Mouse (Mus musculus): ENCODE measurements around the gene Dnajb1.
"Not testable (repeated sequence)": the region's sequence is repeated elsewhere in the genome, so short reads cannot be mapped to it uniquely, and the experiment has no call there.

Dnajb1 gene

DNA sequence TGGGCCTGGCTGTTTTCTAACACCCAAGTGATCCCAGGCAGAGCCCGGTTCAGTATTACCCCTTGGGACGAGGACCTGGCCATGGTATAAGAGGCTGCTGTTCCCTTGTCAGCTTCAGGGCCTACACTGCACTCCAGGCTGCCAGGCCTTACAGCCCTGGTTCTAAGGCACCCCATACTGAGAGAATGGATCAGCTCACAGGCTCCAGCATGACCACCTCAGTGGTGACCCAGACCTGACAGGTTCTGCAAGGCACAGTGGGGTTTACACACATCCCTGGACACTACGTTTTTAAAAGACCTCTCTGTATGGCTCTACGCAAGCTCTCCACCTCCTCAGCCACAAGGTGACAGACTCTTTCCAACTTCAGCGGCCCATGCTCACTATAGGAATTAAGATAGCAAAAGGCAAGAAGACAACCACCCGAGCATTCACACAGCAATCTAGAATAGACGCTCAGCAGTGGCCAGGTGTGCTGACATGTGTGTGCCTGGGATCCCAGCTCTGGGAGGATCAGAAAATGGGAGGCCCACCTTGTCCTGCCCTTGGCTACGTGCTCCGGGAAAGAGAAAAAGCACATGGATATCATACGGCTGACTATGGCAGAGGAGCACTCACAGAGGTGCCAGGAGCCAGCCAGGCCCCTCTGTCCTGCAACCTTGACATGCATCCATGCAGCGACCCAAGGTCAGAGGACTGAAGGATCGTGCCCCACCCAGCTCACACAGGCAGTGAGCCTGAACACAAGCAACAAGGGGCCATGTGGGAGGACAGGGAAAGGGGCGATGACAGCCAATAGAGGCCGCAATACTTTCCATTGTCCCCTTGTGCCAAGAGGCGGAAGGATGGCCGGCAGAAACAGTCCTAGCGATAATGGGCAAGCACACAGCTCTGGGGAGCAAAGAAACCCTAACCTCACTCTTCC lies 29.6 kb upstream of the Dnajb1 start:
- DNase-seq (ENCODE audit: inconsistent ontology term), result no peak

DNA sequence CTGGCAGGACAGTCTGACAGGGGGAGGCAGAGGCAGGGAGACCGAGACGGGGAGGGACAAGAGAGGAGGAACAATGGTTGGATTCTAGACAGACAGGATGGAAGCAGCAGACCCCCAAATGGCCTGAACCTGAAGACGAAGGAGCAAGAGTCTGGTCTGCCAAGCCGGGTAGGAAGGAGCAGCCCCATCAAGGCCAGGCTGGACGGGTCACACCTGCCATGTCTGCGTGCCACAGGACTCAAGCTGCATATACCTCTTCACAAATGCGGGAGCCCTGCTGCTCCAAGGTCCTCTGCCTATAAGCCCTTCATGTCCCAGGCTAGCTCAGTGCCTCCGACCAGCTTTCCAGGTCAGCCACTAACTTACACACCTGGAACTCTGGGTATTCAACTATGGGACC lies 28.3 kb upstream of the Dnajb1 start:
- no peak for DNase-seq (ENCODE audit: inconsistent ontology term)

DNA sequence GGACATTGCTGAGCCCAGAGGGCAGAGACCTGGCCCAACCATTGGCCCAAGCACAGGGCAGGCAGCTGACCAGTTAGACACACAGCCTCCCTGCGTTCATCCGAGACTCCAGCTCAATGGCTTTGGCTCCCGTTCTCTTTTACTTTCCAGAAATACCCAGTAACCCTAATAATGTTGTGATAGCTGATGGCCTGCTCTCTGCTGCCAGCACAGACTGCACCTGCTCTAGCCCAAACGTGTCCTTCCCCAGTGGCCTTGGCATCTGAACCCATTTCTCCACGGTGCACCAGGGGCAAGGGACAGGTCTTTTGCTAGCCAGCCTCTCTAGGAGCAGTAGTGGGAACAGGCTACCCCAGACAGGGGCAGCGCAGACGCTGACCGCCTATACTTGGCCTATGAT lies 27.2 kb upstream of the Dnajb1 start:
- no peak for DNase-seq (ENCODE audit: inconsistent ontology term)

DNA sequence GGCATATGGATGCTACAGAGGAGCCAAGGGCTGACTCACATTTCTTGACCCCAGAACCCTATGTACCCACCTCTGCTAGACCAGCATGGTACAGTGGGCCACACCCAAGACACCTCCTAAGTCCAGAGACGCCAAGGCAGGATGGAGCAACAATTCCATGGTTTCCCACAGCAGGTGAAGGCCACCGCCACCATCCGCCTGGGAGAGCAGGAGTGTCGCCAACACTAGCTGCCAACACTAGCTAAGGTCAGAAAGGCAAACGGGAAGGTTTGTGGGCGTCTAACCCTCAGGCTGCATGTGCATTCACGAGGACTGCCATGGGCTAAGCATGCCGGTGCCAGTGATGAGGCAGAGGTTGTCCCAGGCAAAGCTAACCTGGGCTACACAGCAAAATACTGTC lies 25.8 kb upstream of the Dnajb1 start:
- DNase-seq (ENCODE audit: inconsistent ontology term), result no peak

DNA sequence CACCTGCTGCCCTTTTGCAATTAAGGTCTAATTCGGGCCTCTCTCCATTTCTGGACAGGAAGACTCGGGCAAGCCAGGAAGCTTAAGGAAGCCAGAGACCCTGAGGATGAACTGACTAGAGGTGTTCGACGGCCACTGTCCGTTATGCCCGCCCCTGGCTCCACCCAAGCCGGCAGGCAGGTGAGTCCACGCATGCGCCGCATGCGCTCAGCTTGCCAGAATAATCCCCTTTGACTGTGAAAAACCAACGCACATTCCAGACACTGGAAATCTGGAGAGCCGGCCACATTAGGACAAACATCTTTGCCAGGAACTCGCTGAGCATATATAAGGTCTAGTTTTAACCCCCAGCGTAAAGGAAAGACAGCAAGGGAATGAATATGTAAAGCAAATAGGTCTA lies 24.8 kb upstream of the Dnajb1 start:
- DNase-seq (ENCODE audit: inconsistent ontology term), result no peak

DNA sequence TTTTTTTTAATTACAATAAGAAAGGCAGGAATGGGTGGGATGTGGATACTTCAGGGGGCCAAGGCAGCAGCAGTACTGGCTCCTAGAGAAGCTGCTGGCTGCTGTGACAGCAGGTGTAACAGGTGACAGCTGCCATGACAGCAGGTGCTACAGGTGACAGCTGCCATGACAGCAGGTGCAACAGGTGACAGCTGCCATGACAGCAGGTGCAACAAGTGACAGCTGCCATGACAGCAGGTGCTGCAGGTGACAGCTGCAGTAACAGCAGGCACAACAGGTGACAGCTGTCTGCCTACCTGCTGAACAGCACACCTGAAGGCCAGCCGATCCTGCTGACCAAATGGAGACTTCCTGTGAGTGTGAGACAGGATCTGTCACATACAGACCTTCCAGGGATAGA lies 23.2 kb upstream of the Dnajb1 start:
- no peak for DNase-seq (ENCODE audit: inconsistent ontology term)

DNA sequence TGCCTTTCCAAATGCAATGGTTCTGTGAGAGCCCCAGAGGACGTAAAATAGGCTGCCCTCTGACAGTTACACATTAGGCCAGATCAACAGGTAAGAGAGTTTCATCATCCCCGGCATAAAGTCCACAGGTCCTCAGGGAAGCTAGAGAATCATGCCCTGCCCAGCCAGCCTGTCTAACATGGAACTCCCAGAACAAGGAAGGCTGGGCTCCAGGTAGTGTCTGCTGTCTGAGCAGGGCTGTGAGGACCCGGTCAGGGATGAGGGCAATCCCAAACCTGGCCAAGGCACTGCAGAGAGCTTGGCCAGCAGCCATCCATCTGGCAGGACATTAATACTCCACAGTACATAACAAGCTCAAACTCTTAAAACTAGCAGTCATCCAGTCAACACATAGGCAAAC lies 22.7 kb upstream of the Dnajb1 start:
- no peak for DNase-seq (ENCODE audit: inconsistent ontology term)

DNA sequence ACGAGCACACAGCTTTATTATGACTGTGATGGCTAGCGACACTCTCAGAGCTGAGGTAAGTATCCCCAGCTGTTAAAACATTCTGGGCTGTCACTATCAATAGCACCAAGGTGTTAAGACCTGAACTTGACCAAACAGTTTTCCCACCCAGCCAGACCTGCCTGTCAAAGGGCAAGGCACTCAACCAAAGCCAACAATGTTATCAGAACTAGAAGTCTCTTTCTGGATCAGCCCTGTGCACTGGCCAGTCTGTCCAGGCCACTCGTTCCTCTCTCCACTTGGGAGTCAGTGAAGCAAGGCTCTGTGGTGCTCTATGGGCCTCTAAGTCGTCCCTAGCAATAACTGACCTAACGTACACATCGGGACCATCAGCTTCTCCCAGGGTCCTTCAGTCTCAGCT lies 20.3 kb upstream of the Dnajb1 start:
- DNase-seq (ENCODE audit: inconsistent ontology term), result no peak

DNA sequence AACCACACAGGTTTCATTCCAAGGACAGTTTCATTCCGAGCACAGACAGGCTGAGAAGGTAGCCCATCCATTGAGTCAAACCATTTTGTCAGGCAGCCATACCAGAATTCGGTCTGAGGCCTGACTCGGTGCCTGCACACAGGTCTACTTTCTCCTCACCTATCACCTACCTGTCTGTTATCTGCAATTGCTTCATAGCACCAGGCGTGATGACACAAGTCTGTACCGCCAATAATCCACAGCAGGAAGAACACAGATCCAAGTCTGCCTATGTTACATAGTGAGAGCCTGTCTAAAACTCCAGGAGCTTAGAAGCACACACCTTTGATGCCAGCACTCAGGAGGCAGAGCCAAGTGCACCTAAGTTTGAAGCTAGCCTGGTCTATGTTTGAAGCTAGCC lies 19.1 kb upstream of the Dnajb1 start:
- DNase-seq (ENCODE audit: inconsistent ontology term), result no peak

DNA sequence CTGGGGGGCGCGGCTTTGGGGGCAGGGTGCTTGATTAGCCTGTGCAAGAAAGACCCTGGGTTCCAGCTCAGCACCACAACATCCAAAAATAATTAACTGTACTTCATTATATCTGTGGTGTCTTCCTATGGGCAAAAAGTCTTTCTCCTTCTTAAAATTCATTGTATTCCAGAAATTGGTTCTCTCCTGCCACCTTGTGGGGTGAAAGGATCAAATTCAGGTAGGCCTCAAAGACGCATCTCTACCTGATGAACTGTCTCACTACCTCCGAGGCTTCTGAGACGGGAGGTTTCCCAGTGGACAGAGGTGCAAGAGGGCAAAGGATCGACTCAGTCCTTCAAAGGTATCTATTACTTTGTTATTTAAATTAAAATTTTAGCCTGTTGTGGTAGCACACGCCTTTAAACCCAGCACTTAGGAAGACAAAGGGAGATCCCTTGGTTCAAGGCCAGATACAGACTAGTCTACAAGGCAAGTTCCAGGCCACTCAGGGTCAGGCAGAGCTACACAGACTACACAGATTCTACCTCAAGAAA lies 17.4 kb upstream of the Dnajb1 start:
- no peak for DNase-seq (ENCODE audit: inconsistent ontology term)

DNA sequence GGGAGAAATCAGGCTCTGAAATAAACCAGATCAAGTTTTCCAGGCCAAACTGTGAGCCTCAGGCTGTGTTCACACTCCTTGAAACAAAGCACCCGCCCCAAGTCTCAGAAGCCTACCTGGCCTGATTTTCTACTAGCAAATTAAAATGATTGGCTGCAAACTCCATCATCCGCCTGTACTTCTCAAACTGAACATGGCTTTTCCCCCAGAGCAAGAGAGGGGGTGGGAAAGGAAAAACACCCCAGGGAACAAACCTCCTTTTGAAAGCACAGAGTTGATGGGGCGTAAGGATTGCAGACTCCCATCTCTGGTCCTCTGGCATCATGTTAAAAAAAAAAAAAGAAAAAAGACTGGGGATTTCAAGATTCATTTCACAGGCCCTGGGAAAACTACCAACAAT lies 15.3 kb upstream of the Dnajb1 start:
- no peak for DNase-seq (ENCODE audit: inconsistent ontology term)

DNA sequence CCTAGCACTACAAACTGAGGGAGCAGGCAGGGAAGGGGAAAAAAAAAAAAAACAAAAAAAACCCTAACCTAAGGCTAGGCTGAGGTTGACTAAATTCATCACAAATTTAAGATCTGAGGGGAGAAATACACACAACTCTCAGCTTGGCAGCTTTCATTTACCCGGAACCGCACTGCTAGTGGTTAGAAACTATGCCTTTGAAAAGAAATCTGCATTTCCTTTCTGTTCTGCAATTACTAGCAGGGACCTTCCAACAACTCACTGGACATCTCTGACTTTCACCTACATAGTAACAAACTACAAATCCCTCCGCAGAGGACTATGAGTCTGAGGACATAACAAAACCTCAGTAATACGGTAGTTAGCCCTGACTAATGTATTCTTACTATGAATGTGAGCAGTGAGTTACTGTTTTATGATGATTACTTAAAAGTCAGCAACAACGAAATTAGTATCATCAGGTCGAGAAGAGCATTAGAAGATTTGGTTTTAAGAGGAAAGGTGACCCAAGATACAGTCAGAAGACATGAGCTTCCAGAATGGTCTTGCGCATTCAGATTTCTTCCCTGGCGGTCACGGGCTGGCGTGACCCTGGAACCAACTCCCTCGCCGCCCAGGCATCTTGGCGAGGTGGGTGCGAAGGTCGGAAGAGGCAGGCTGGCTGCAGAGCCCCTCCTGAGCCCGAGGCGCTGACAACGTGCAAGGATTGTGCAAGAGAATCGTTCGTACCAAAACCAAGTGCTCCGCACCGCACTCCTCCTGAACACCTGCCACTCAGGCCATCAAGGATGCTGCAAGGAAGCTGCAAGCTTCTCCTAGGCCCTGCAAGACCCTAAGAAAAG lies 14.4 kb upstream of the Dnajb1 start:
- DNase-seq (ENCODE audit: inconsistent ontology term), result peak; percentile 63

DNA sequence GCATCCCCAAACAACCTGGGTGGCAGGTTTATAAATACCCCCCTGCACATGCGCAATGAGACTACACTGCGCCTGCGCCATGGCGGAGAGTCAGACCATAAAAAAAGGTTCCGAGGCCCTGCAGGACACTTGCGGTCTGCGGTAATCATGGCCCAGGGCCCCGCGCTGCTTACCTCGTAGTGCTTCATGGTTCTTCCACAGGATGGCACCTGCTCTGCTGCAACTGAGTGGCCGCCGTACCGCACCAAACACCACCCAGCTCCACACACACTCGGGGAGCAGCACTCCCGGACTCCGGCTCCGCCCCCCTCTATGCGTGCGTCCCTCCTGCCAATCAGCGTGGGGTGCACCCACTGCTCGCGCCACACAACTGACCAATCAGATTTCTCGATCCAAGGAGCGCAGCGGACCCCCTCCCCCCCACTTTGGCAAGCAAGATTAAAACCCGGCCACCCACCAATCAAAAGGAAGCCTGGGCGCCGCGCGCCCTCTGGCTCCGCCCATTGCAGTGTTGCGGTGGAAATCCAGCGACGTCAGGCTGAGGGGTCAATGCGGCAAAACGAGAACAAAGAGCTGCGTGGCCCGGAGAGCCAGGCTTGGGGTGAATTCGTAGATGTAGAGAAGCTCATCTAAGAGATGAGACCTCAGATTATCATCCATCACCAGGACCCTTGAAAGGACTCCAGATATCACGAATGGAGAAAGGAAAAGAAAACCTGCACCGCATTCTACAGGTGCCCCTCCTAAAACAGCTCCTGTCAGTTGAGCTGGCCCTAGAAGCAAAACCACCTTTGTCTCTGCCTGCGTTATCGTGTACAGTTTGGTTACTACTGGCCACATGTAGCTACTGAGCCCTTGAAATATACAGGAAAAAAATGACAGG lies 13.6 kb upstream of the Dnajb1 start:
- peak; percentile 100 for DNase-seq (ENCODE audit: inconsistent ontology term)

DNA sequence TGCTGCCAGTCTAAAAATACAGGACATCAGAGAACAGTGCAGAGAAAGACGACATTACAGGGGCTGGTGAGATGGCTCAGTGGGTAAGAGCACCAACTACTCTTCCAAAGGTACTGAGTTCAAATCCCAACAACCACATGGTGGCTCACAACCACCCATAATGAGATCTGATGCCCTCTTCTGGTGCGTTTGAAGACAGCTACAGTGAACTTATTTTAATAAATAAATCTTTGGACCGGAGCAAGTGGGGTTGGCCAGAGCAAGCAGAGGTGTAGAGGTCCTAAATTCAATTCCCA lies 13.0 kb upstream of the Dnajb1 start:
- not testable (repeated sequence) for DNase-seq (ENCODE audit: inconsistent ontology term)

DNA sequence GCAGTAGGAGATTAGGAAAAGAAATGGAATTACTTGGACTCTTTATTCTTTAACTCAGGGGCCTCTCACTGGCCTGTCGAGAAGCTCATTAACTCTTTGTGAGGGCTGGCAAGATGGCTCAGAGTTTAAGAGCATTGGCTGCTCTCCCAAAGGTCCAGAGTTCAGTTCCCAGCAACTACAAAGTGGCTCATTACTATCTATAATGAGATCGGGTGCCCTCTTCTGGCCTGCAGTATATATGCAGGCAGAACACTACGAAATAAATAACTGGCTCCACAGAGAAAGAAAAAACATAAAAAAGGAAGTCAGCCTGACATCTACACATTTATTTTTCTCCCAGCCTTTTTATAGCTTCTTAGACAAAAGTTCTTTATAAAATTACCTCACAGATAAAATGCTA lies 11.6 kb upstream of the Dnajb1 start:
- no peak for DNase-seq (ENCODE audit: inconsistent ontology term)

DNA sequence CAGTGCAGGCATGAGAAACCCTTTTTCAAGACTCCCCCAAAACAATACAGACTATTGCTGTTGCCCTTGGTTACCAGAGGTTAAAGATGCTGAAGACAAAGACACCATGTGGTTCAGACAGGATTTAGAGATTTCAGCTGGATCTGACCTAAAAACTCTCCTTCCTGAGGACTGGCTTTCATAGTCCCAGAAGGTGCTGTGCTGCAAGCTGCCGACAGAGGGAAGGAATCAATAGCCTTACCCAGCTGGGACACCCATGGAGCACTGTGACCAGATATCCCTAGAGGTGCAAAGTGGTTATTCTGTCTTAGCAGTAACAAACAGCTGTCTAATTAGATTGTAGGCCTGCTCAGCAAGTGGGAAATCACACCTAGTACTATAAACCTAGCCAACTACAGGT lies 9.8 kb upstream of the Dnajb1 start:
- DNase-seq (ENCODE audit: inconsistent ontology term), result no peak

DNA sequence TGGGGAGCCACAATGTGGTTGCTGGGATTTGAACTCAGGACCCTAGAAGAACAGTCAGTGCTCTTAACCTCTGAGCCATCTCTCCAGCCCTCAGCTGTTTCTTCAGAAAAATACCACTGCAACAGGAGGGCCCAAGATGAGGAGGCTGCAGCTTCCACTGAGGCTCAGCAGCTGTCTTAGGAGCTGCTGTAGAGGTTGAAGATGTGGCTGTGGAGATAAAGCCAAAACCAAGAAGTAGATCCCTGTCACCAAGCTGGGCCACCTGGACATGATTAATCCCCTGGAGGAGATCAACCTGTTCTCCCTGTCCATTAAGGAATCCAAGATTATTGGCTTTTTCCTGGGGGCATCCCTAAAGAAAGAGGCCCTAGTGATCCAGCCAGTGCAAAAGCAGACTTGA lies 8.2 kb upstream of the Dnajb1 start:
- no peak for DNase-seq (ENCODE audit: inconsistent ontology term)

DNA sequence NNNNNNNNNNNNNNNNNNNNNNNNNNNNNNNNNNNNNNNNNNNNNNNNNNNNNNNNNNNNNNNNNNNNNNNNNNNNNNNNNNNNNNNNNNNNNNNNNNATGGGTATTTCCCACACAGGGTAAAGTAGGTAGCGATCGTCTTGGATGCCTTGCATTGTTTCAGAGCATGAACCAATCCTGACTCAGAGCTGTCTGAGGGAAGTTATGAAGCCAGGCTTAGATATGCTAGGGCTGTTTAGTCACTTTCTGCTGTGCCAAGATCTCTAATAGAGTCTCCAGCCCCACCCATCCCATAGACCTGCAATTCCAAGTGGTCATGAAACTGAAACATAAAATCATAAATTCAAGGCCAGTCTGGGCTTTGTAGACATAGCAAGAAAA lies 5.4 kb upstream of the Dnajb1 start:
- peak; percentile 89 for DNase-seq (ENCODE audit: inconsistent ontology term)

DNA sequence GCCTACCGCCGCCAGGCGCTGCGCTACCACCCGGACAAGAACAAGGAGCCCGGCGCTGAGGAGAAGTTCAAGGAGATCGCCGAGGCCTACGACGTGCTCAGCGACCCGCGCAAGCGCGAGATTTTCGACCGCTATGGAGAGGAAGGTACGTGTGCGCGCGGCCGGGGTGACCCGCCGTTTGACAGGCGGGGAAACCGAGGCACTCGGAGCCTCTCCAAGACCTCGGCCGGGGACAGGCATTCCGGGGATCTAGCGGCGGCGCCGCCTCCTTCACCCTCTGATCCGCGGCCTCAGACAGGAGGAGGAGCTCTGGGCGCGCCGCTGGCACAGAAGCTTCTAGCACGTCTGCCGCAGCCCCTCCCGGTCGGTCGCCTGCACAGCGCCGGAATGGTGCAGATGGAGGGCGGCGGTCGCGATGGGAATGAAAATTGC lies 421 bp downstream of the Dnajb1 start:
- DNase-seq (ENCODE audit: inconsistent ontology term), result no peak

DNA sequence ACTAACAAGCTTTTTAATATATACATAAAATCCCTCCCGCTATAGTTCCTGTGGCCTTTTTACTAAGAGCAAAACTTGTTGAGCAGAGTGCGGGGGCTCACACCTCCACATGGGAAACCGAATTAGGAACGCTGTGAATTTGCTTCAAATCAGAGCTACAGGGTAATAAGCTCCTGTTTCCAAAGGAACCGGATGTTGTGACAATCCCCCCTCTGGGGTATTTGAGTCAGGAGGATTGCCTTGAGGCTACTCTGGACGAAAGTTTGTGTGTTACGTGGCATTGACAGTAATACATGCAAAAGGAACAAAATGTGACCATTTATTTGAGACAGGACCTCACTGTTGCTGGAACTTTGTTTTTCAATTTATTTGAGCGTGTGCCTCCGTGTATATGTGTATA lies 1.1 kb downstream of the Dnajb1 start:
- DNase-seq (ENCODE audit: inconsistent ontology term), result no peak

DNA sequence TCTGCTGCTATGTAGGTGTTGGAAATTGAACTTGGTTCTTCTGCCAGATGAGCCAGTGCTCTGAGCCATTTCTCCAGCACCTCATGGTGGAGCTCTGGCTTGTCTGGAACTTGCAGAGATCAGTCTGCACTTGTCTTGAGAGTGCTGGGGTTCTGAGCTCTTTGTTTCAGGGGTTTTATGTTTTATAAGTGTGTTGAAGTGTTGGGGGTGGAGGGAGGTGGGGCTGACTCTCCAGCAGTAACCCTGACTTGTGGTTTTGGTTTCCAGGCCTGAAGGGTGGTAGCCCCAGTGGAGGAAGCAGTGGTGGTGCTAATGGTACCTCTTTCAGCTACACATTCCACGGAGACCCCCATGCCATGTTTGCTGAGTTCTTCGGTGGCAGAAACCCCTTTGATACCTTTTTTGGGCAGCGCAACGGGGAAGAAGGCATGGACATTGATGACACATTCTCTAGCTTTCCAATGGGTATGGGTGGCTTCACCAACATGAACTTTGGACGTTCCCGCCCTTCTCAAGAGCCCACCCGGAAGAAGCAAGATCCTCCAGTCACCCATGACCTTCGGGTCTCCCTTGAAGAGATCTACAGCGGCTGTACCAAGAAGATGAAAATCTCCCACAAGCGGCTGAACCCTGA lies 1.7 kb downstream of the Dnajb1 start:
- no peak for DNase-seq (ENCODE audit: inconsistent ontology term)

Measured in Muller cell, postnatal 12 days (primary cell).